Mouse (Mus musculus) T-cell, adult 2 months (primary cell): Measurements from ENCODE around the gene Gtf2f2.

Experiments
- DNase-seq: peaks from one replicate; pipeline ENCODE4 v3.0.0; 2022; ENCODE audit warnings: low spot score

Gene Gtf2f2

GRCm38 (mm10) chr14:75863549-75864409, 146.9 kb downstream of the Gtf2f2 start:
- no peak for DNase-seq

GRCm38 (mm10) chr14:75862701-75863100, 148.0 kb downstream of the Gtf2f2 start:
- no peak for DNase-seq

GRCm38 (mm10) chr14:75859619-75860018, 151.0 kb downstream of the Gtf2f2 start:
- no peak for DNase-seq

GRCm38 (mm10) chr14:75858181-75858580, 152.5 kb downstream of the Gtf2f2 start:
- no peak for DNase-seq

GRCm38 (mm10) chr14:75855263-75855992, 155.2 kb downstream of the Gtf2f2 start:
- no peak for DNase-seq

GRCm38 (mm10) chr14:75852016-75852415, 158.6 kb downstream of the Gtf2f2 start:
- no peak for DNase-seq

- no peak for DNase-seq
Measured at GRCm38 (mm10) chr14:75850819-75851218, 159.8 kb downstream of the Gtf2f2 start.

- no peak for DNase-seq
Measured at GRCm38 (mm10) chr14:75849842-75850568, 160.7 kb downstream of the Gtf2f2 start.

GRCm38 (mm10) chr14:75849236-75849635, 161.4 kb downstream of the Gtf2f2 start:
- no peak for DNase-seq

GRCm38 (mm10) chr14:75848482-75848881, 162.2 kb downstream of the Gtf2f2 start:
- no peak for DNase-seq

GRCm38 (mm10) chr14:75847669-75848068, 163.0 kb downstream of the Gtf2f2 start:
- DNase-seq, result no peak
